Mouse (Mus musculus) common myeloid progenitor, adult 5-6 weeks (primary cell): ENCODE results near the gene Prkcq. TPM values are rescaled to one million over a fixed set of nuclear protein-coding genes. Genes with fewer than 3 reads are reported as not detected.

Experiments
- ATAC-seq: replicated peaks from 2 replicates; pipeline ENCODE4 v1.8.0; 2016; ENCODE audit warnings: low read depth, mild to moderate bottlenecking, moderate TSS enrichment, inconsistent platforms; ENCODE audit not compliant: poor library complexity, severe bottlenecking
- total RNA-seq: library from RNA; stranded (forward); fragments of 200-1000, 187-1606 nt; gene quantifications from 2 replicates; pipeline ENCODE4 v1.2.3, GENCODE M21; 2017

Gene Prkcq
- total RNA-seq, 1 experiment from 2014 or later = 10.1 TPM

DNA sequence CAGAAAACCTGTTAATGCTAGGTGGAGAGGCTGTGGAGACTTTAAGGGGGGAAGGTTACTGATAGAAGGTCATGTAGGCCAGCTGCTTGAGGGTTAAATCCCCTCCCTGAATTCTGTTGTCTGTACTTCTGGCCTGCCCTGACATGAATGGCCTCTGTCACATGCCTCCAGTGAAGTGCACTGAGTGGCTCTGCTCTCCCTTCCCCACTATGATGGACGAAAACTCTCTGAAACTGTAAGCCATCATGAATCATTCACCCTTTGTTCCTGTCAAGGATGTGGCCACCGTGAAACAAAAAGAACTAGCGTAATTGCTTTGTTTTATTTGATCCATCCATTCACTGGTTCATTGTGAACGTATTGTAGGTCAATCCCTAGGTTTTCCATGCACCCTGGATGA, 44.5 kb downstream of the Prkcq start:
- ATAC-seq = no peak

DNA sequence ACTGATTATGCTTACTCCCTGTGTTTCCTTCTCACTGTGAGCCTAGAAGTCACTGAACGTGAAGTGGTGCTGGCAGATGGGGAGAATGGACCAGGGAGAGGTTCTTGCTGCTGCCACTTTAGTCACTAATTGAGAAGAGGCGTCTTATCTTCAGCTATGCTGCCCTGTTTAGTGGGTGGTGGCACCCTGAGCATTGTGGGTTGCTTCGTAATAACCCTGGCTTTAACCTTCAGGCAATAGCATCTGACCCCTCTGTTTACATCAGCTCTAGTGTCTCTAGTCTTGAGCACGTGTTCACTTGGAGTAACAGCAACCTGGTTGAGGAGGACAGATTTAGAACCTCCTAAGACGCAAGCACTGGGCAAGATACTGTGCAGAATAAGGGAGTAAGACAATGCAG, 44.9 kb downstream of the Prkcq start:
- no peak for ATAC-seq

- ATAC-seq = peak; percentile 68
These were observed 46.2 kb downstream of the Prkcq start for GRCm38 (mm10) chr2:11218122-11218521.

DNA sequence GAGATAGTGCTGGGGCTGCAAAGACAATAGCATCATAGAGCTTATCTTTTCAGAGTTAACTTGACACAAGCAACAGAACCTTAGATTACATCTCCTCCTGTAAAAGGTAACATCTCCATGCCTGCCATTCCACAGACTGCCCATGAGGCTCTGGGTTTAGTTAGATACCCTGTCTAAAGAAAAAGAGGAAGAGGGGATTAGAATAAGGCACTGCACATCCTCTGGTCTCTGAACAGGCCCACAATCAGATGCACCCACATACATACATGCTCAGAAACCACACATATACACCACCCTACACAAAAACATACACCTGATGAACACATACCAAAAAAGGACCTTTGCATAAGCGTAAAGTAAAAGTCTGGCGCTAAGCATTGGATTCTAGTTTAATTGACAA, 47.4 kb downstream of the Prkcq start:
- ATAC-seq = peak; percentile 65

GRCm38 (mm10) chr2:11224808-11225484, 53.0 kb downstream of the Prkcq start:
- ATAC-seq = no peak

DNA sequence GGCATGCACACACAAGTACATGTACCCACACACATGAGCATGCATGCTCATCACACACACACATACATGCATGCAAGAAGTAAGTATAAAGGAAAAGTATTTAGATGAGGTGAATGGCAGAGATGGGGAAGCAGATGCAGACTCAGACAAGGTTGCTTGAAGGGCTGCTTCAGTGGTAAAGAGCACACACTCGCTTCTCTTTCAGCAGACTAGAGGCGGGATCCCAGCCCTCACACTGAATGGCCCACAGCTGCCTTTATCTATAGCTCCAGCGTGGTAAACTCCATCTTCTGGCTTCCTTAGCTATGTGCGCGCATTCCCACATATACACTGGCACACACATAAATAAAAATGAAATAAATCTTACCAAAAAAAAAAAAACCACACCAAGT, 53.6 kb downstream of the Prkcq start:
- ATAC-seq = peak; percentile 55

- ATAC-seq = peak; percentile 90
These were observed 54.6 kb downstream of the Prkcq start for GRCm38 (mm10) chr2:11226555-11226954.

DNA sequence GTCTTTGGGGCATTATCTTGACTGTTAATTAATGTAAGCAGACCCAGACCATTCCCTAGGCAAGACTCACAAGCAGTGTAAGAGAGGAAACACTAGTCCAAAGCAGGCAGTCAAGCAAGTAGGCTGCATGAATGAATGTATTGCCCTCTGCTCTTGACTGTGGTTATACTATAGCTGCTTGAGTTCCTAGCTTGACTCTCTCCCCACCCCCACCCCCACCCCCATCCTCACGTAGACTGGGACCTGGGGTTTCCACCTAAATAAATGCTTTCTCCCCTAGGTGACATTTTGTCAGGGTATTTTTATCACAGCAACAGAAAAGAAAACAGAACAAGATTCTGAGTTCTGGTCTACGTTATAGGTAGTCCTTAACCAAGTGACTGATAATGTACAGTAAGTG, 57.2 kb downstream of the Prkcq start:
- no peak for ATAC-seq

DNA sequence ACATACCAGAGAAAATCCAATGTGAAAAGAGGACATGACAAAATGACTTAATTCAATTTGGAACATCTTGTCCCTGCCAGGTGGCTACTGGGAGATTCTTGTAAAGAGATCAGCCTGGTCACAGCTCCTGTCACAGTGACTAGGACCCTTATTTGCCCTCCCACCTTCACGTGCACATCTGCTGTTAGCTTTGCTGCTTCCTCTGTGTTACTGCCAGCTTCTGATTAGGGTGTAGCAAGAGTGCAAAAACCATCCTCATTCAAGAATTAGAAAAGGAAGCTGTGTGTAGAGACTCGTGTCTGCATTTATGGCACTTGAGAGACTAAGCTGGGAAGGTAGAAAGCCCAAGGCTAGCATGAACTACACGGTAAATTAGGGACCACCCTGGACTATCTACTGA, 59.2 kb downstream of the Prkcq start:
- peak; percentile 16; the same call in 1 of the 2 replicates for ATAC-seq

- no peak for ATAC-seq
These were observed 60.1 kb downstream of the Prkcq start for GRCm38 (mm10) chr2:11231988-11232387.

DNA sequence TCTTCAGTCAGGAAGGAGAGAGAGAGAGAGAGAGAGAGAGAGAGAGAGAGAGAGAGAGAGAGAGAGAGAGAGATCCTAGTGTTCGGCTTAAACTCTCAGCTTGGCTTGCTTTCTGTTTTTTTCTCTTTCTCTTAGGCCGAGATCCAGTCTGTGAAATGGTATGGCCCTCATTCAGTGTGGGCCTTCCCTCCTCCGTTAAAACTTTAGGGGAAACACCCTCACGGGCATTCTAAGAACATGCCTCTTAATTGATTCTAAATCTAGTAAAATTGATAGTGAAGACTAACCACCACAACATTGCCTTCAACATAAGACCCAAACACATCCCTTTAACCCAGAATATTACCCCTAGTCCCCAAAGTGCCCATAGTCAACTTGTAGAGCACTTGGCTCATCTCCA, 66.3 kb downstream of the Prkcq start:
- no peak for ATAC-seq

GRCm38 (mm10) chr2:11239523-11239922, 67.6 kb downstream of the Prkcq start:
- ATAC-seq = peak; percentile 98

DNA sequence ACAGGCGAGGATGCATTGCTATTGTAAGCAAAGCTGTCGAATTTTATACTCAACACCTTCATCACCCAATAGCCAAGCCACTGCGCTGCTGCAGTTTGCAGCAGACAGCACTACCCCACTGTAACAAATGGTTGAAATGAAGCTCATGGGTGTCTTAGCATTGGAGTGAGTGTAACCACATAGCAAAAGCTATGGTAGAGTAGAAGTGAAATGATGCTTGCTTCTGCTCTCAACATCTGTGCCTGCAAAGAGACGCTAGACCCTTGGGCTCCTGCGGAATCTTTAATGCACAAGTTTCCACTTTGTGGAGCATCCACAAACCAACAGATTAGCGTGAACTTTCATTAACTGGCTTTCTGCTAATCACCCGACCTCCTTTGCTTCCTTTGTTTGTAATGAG, 74.0 kb downstream of the Prkcq start:
- ATAC-seq = no peak

DNA sequence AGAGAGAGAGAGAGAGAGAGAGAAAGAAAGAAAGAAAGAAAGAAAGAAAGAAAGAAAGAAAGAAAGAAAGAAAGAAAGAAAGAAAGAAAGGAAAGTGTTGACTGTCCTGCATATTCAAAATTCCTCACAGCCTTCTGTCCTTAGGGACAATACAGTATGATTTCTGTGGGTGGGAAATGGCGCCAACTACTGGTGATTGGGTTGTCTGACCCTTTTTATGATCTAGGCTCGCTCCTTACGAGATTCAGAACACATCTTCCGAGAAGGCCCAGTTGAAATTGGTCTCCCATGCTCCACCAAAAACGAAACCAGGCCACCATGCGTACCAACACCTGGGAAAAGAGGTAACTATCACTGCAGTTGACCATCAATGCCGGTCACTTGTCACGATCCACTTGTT, 82.0 kb downstream of the Prkcq start:
- peak; percentile 93 for ATAC-seq

DNA sequence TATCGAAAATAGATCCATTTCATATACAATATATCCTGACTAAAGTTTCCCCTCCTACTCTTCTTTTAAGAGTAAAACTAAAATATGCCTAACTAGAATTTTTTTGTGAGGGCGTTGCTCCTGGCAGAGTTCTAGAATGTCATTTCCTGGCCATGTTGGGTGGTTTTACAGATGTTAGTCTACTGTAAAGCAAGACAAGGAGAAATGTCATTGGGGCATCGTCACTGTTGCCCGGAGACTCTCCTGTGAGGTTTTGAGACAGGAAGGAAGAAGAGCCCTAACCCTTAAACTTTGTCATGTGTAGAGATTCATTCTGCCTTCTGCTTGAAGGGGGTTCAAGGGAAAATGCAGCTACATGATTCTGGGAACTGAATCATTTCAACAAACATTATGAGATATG, 82.5 kb downstream of the Prkcq start:
- no peak for ATAC-seq

DNA sequence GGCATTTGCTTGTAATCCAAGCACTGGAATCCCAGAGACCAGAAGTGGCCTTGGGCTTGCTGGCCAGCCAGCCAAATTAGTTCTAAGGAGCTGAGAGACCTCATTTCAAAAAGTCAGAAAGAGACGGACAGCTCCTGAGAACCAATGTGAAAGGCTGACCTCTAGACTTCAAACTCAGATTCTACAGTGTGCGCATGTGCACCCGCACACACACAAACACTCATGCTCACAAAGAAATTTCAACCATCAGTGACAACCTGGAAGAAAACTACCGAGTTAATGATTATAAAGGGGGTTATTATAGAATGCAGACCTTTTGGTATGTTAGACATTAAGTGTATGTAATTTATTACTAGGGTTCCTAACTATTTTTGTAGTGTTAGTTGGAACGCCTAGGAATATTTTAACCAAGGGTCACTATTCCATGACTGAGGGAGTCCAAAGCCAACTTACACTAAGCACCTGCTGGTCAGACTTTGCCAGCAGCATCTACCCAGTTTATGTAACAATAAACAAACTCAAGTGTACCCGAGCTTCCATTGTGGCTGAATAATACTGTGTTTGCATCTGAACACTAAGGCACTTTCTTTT, 85.4 kb downstream of the Prkcq start:
- ATAC-seq = no peak

DNA sequence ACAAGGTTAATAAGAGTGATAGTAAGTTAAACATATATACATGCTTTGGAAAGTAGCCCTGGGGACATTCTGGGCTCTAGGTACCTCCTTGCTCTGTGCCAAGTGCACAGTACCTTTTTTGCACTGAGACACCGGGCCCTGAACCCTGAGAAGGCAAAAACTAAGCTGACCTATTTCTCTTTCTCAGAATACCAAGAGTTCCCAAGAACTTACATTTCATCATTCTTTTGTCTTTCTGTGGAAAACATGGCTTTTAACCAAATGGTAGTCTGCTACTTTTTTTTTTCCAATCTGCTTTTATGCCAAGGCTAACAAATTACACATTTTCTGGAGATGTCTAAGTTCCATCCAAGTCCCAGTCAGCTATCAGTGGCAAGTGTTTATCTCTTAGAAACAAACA, 86.3 kb downstream of the Prkcq start:
- ATAC-seq = no peak

GRCm38 (mm10) chr2:11259361-11259760, 87.5 kb downstream of the Prkcq start:
- no peak for ATAC-seq

GRCm38 (mm10) chr2:11264836-11265235, 92.9 kb downstream of the Prkcq start:
- no peak for ATAC-seq

DNA sequence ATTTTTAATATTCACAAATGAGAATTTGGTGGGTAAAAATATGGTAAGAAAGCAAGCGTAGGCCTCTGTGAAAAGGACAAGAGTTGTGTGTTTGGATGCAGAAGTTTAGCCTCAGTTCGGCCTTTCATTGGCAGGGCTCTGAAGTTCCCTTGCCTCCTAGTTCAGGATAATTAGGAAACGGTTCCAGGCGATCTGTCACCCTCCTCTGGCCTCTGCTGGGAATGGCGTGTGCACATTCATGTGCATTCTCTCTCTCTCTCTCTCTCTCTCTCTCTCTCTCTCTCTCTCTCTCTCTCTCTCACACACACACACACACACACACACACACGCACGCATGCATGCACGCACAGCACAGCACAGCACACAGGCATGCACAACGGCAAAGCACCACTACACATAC, 93.5 kb downstream of the Prkcq start:
- ATAC-seq = no peak

GRCm38 (mm10) chr2:11266294-11266693, 94.4 kb downstream of the Prkcq start:
- no peak for ATAC-seq

DNA sequence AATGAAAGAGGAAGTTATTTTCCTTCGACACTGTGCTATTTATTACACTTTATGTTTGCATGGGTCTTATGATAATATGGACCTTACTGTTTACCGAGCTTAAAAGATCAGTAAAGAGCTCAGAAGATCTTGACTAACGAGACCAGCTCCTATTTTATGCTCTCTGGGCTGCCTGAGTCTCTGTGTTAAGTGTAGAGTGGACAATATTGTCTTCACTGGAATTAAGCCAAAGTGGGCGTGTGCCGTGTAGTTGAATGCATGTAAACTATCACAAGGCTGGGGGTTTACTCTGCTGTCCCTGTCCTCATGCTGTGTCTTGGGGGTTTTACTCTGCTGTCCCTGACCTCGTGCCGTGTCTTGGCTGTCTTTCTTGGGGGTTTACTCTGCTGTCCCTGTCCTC, 107.1 kb downstream of the Prkcq start:
- 0 out of 2 replicates have a peak, but pooled peaks have one; percentile 24 for ATAC-seq
